Mouse (Mus musculus) cerebellum, adult (tissue): ENCODE measurements around the gene Crtc1.
A peak's percentile ranks its signal among the peaks of the same experiment; 100 is the strongest.

Experiments
- ATAC-seq: cut with Nextera tagmentation; 2 replicates; pipeline ENCODE4 v1.9.2; 2017; ENCODE audit warnings: mild to moderate bottlenecking, moderate library complexity, mixed read lengths; ENCODE audit not compliant: insufficient number of reproducible peaks, low FRiP score, low TSS enrichment

The Crtc1 gene

DNA sequence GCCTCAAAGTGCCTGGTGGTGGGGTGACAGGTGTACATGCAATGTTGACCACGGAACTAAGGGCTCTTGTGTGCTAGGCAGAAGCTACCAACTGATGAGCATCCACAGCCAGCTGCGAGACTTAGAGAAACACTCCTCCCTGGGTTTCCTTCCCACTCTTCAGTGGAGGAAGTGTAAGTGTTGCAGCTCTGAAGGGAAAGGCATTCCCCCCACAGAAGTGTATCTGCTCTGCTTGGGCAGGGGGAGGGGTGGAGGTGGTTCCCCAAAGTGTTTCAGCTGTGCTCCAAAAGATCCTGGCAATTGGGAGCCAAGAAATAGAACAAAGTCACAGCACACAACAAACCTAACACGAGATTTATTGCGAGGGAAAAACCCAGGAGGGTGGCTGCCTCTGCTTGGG is 85.4 kb downstream of the Crtc1 start:
- ATAC-seq: no peak

DNA sequence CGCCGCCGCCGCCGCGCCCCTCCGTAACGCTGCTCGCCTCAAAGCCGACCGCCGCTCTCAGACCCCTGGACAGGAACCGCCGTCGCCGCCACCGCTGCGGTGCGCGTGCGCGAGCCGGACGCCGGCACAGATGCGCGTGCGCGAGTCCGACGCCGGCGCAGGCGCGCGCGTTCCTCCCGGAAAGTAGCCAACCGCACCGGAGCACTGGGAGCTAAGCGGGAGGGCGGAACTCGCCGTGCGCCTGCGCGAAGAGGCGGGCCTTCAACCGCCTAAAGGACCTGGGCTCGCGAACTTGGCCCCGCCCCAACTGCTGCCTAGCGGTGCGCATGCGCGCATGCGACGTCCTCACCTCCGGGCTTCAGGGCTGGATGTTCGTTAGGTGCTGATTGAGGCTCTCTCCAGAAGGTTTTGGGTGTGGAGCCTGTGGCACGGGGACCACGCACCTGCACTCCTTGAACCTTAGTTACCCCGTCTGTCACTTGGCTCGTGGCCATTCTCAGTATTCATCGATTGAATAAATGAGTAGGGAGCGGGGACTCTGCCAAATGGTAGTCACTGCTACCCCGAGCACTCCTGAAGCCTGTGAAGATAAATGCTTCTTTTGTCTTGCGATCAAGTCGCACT is 86.1 kb downstream of the Crtc1 start, which contains the start of gene Upf1:
Gene Upf1 (minus strand): TSS at position 85 of the 624 bp plus-strand sequence.
- peak; percentile 80 for ATAC-seq

DNA sequence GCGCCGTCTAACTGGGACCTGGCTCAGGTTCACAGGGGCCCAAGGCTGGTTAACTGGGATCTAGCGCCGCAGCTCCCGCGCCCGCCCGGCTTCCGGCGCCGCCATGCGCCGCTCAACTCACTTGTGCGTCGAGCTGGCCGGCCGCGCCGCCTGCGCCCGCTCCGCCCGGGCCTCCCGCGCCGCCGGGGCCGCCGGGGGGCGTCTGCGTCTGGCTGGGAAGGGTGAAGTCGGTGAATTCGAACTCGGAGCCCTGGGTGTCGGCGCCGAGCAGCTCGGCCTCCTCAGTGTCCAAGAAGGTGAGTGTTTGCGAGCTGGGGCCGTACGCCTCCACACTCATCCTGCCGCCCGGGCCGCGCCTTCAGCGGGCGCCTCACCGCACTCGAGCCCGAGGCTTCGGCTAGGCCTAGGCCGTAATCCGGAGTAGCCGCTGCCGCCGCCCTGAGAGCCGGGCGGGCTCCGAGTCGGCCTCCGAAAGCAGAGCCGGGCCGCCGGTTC is 86.7 kb downstream of the Crtc1 start:
- ATAC-seq: 0 out of 2 replicates have a peak, but pooled peaks have one; percentile 2

DNA sequence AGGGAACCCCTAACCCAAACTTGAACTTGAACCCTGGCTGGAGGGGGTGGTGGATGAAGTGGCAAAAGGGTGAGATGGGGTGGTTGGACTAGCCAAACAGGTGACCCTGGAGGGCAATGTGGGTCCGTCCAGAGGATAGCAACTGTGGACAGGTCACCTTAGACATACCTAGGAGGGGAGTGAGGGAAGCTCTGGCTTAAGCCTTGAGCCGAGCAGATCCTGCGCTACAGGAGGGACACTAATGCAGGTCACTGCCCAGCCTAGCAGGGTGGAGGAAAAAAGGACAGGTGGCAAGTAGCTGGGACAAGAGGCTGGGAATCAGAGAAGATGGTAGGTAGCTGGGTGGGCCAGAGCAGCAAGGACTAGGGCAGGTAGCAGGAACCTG is 87.4 kb downstream of the Crtc1 start:
- no peak for ATAC-seq

DNA sequence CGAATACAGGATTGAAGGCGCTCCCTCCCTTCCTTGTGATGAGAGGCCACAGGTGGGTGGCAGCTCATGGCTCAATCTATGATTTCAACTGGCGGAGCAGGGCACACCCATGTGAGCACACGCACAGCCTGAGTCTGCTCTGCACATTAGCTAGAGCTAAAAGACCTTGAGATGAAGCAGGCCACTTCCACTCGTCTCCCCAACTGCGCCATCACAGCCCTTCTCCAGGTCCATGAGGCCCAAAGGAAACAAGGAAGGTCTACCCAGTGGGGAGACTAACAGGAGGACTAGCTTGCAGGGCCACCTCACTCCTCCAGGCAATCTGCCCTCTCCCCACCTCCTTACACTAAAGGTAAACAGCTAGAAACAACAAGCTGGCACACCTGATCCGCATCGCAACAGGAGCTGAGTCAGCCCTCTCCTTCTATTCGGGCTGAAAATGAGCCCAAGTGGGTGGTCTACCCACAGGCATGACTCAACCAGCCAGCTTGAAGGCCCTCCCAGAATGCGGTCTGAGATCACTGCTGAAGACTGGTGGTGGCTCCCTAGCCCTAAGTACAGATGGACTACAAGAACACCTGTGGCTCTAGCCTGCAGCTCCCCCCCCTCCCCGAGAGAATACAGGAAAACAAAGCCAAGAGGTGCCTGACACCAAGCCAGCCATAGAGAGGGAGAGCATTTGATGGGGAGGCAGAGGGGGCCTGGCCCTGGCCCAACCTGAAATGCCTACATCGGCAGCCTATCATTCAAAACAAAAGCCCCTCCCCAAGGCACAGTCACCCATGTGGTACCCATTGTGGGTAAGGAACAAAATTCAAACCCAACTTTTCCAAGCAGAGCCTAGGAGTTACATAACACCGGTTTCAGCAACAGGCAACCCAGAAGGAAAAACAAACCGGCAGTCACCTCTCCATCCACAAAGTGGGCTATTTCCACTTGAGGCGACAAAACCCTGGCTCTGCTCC is 88.1 kb downstream of the Crtc1 start:
- ATAC-seq: no peak

DNA sequence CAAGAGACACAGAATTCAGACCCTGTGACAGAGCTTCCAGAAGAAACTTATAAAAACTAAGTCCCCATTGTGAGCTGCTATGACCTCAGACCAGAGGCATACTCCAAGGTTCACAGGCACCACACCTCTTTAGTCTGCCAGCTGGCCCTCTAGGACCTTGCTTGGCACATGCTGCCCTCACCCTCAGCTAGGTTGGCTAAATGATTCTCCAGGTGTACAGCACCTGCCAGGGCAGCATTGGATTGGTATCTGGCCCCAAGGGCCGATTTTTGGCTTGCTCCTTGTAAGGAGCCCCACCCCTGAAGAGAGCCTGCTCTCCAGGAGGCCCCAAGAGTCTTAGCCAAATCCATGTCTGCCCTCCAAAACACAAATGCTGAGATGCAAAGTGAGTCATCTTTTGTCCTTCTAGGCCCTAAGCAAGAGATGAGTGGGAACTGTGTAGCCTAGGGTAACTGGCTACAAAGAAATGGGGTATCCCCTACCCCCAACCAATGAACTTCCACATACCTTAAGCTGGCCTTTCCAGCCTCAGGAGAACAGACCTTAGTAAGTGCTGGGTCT is 91.4 kb downstream of the Crtc1 start:
- ATAC-seq: no peak

DNA sequence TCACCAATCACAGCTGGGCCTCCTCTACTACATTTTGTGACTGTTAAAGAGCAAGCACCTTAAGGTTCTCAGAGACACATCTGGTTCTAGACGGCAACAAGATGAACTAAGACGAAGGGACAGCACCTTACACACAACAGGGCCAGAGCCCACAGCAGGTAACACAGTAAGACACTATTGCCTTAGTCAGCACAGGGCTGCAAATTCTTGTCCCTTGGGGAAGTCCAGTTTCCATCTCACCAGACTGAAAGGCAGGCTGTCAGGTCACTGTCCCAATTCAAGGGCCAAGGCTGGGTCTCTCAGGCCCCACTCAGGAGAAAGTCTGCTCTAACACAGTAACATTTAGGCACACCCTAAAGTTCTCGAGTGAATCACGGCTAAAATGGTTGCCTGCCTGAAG is 91.9 kb downstream of the Crtc1 start:
- ATAC-seq: no peak

DNA sequence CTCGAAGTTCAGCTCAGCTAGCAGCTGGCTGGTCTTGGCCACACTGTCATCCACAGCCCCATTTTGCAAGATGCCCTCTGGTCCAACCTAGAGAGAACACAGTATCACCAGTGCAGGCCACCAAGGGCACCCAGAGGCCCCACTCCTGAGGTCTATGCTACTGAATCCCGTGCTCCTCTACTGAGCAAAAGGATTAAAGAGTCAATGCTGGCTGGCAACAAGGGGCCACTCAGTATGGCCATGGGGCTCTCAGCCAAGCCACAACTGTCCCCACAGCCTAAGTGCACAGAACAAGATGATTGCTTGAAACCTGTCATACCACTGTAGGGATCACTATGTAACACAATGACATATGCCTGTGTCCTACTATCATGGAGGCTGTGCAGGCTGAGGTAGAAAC is 95.1 kb downstream of the Crtc1 start:
- no peak for ATAC-seq

DNA sequence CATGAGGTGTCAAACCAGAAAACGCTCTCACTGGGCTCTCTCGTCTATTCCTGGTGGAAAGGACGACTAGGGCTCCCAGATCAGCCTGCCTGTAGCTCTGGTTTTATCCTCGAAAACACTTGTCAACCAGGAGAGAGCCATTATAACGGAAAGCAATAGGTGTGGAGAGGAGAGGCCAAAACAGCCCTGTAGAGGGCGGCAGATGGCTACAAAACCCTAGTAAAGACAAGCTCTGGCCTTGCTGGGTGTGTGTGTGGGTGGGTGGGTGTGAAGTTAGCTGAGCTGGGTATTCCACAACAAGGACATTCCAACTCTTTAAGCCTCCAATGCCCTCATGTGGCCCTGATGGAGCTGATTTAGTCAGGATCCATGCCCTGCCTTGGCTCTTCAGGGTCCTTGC is 95.7 kb downstream of the Crtc1 start:
- ATAC-seq: no peak

DNA sequence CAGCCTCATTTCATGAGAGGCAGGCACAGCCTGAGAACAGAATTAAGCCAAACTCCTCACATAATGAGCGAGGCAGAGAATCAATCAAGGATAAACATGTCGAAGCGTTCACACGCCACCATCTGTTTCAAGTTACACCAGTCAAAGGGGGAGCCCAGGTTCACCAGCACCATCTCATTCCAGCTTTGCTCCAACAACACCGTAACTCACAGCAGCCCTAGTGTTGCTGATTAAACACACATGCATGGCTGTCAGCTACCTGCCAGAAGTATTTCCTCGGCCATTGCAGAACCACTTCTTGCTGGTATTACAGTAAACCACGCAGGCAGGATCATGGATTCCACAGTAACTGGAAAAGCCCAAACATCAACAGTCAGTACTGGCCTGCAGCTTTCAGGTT is 96.3 kb downstream of the Crtc1 start:
- no peak for ATAC-seq

DNA sequence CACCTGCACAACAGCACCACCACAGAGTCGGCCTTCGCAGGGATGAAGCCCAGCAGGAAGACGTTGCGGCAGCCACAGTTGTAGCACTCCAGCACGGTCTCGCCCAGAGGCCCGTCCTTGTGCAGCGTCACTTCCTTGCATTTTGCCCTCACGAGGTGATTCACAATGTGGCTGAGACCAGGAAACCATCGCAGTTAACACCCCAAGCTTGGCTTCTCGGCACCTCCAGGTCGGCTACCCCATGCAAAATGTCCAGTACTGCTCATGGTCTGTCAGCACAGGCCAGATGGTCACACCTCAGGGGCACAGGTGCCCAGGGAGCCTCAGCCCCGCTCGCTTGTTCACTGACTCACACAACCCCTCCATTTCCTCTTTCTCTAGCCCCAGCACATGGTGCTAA is 97.4 kb downstream of the Crtc1 start:
- peak; percentile 41; the same call in 1 of the 2 replicates for ATAC-seq

DNA sequence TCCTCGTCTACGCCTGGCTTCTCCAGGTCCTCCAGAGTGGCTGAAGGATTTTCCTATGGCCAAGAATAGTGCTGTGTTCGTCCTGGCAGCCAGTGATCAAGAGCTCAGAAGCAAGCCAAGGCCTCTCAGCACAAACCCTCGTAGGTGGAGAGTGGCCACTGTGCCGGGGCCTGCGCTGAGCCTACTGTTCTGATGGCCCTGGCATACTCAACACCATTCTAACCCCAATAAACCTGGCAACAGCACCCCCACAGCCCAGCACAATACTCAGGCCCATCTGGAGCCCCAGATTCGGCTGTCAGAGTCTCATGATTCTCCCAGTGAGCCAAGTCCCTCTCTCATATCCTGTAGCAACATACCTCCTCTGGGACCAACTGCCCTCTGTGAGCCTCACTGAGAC is 98.7 kb downstream of the Crtc1 start:
- peak; percentile 34; the same call in 1 of the 2 replicates for ATAC-seq

DNA sequence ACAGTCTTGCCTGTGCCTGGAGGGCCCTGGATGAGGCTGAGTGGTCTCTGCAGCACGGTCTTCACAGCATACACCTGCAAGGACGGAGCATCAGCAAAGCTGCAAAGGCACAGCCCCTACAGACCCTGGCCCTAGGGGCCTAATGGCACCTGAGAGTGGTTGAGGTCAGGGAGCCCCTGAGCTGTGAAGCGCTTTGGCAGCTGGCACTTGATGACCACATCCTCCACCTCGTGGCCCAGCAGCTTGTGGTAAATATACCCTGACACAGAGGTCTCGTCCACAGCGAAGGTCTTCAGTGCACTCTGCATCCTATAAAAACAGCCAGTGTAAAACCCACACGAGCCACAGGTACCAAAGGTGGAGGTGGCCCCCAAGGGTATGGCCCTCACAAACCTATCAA is 100.4 kb downstream of the Crtc1 start:
- ATAC-seq: no peak

DNA sequence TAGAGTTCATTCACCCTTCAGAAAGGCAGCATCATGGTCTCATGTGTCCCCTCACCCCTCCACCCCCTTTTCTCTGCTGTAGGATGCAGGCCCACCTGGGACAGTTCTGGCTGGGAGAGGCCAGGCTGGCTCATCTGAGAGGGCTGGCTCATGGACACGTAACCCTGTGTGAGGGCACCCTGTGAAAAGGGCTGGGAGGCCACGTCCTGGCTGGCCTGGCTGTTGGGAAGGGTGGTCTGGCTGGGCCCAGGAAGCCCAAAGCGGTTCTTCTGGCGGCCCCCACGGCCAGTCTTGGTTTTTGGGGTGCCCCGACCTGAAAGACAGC is 106.5 kb downstream of the Crtc1 start:
- ATAC-seq: no peak
